Mouse (Mus musculus) CH12.LX (cell line): ENCODE results near the gene Klra5.

Source experiments
- CTCF ChIP-seq, 2 experiments: IDR thresholded peaks in 1 of 2; conservative IDR thresholded peaks in 1 of 2; 2 replicates each; pipeline ENCODE4 v1.5.1; 2011 to 2012; ENCODE audit warnings: low read depth in 2 of 2, low read length in 2 of 2, improper control_type of control experiment in 1 of 2, inconsistent platforms in 1 of 2, mild to moderate bottlenecking in 1 of 2, moderate library complexity in 1 of 2
- MXI1 ChIP-seq: IDR thresholded peaks from 2 replicates; pipeline ENCODE4 v1.6.1; 2011; ENCODE audit warnings: mild to moderate bottlenecking, low read depth, low read length, improper control_type of control experiment
- NELFE ChIP-seq: IDR thresholded peaks from 2 replicates; pipeline ENCODE4 v1.6.1; 2011; ENCODE audit warnings: low read depth, low read length, improper control_type of control experiment
- POLR2AphosphoS2 ChIP-seq: IDR thresholded peaks from 2 replicates; pipeline ENCODE4 v1.6.1; 2011; ENCODE audit warnings: low read depth, low read length, improper control_type of control experiment
- USF1 ChIP-seq: IDR thresholded peaks from 2 replicates; pipeline ENCODE4 v1.6.1; 2014; ENCODE audit warnings: low read depth, mild to moderate bottlenecking, inconsistent platforms, low read length, improper control_type of control experiment

DNA sequence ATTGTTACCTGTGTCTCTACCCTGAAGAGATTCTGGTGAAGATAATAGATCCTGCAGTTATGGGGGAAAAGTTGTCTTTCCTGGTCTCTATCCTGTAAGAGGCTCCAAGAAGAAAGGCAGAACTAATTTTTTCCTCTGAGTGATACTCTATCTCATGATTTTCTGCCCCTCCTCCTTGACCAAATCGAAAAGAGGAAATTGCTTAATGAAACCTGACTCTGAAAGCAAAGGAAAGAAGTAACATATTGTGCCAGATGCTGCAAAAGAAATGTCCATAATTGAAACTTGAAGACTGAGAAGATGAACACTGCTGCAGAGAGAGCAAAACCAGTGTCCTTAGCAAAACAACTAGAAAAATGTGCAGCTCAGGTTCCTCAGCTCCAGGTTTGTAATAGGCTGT is 40.9 kb downstream of the Klra5 start, which contains the start of gene Klra17:
- no peak for TF ChIP-seq NELFE
- TF ChIP-seq USF1 = no peak
- no peak for TF ChIP-seq CTCF (conservative IDR thresholded peaks at IDR 0.05 in 1 of 2, IDR thresholded peaks at IDR 0.05 in 1 of 2; ENCODE audit: low read depth in 2 of 2, low read length in 2 of 2)
- TF ChIP-seq POLR2AphosphoS2 = no peak
- no peak for TF ChIP-seq MXI1
